ENCODE assay signal across 8 mouse cellular contexts in genomic region chr15:80235535-80235934, GRCm38 (mm10). TPM values are rescaled to one million over a fixed set of nuclear protein-coding genes. Genes with fewer than 3 reads are reported as not detected.
DNase-seq lines count a peak whose midpoint lies in the region; ATAC-seq and TF ChIP-seq lines count a peak whose summit lies in the region.

Gene AC140267.1, plus strand, starts transcription at chr15:80235835.

- no peak for DNase-seq in heart, adult 2 months
- DNase-seq in heart, adult 9 months (ENCODE audit: low spot score in 2 of 2): no peak
- DNase-seq in liver, embryonic 11.5 days (ENCODE audit: low spot score): no peak
- DNase-seq in gastrocnemius, postnatal 36 days: no peak
- DNase-seq in kidney, adult 9 months: no peak

- H3K27me3 ChIP-seq in heart, adult 2 months (ENCODE audit: control insufficient read depth, insufficient read depth, low read length): no peaks in the 10 kb centered on the region
- no peaks in the 10 kb centered on the region for H3K27me3 ChIP-seq in E14TG2a.4 (ENCODE audit: insufficient read depth, low read length)
- H3K27me3 ChIP-seq in heart, embryonic 14.5 days (ENCODE audit: control insufficient read depth, insufficient read depth, low read length): no peaks in the 10 kb centered on the region
- H3K27me3 ChIP-seq in liver, embryonic 11.5 days (replicated peaks; ENCODE audit: control insufficient read depth, insufficient read depth, low read length): no peaks in the 10 kb centered on the region

- peak within 1 kb of the TSS; percentile 70 for H3K4me3 ChIP-seq in heart, adult 2 months
- H3K4me3 ChIP-seq in E14TG2a.4 (replicated peaks; ENCODE audit: low read length): peak within 1 kb of the TSS; percentile 97
- H3K4me3 ChIP-seq in heart, embryonic 14.5 days (ENCODE audit: control insufficient read depth in 1 of 2, insufficient read depth in 1 of 2, low read depth in 1 of 2, low read length in 2 of 2): peak within 1 kb of the TSS; percentile 75 to 83
- H3K4me3 ChIP-seq in liver, embryonic 11.5 days (ENCODE audit: low read depth, low read length): peak within 1 kb of the TSS; percentile 97

- H3K9ac ChIP-seq in heart, adult 2 months (ENCODE audit: low read depth, low read length): no peak within 1 kb of the TSS
- peak within 1 kb of the TSS; percentile 88 for H3K9ac ChIP-seq in heart, embryonic 14.5 days (ENCODE audit: low read length)
- peak within 1 kb of the TSS; percentile 94 for H3K9ac ChIP-seq in liver, embryonic 11.5 days (ENCODE audit: low read depth, low read length)

- H3K36me3 ChIP-seq in heart, adult 2 months (ENCODE audit: control insufficient read depth, insufficient read depth, low read length): peaks cover 8% of the 10 kb centered on the region
- peaks cover 49% of the 10 kb centered on the region for H3K36me3 ChIP-seq in E14TG2a.4 (ENCODE audit: insufficient read depth, low read length)
- peaks cover 43% of the 10 kb centered on the region for H3K36me3 ChIP-seq in heart, embryonic 14.5 days (ENCODE audit: control insufficient read depth, insufficient read depth, low read length)
- peaks cover 24% of the 10 kb centered on the region; the same call in 1 of the 2 replicates for H3K36me3 ChIP-seq in liver, embryonic 11.5 days (ENCODE audit: control insufficient read depth, insufficient read depth, low read length)

- H3K27ac ChIP-seq in heart, adult 2 months: no peak within 1 kb of the TSS; the same call in 1 of the 2 replicates
- H3K27ac ChIP-seq in heart, embryonic 14.5 days (replicated peaks in 1 of 2; ENCODE audit: control insufficient read depth in 1 of 2, insufficient read depth in 1 of 2, low read depth in 2 of 2, low read length in 2 of 2): 0 out of 4 replicates have a peak within 1 kb of the TSS, but pooled peaks of 1 of the 2 experiments have one; percentile 79
- H3K27ac ChIP-seq in liver, embryonic 11.5 days (ENCODE audit: low read depth, low read length): peak within 1 kb of the TSS; percentile 86; the same call in 1 of the 2 replicates

- no peak for TF ChIP-seq POLR2A in heart, adult 2 months (IDR thresholded peaks at IDR 0.05; ENCODE audit: insufficient read depth, low read depth, low read length)

- H3K9me3 ChIP-seq in E14TG2a.4 (ENCODE audit: low read length): no peaks in the 10 kb centered on the region
- no peaks in the 10 kb centered on the region for H3K9me3 ChIP-seq in heart, embryonic 14.5 days (ENCODE audit: control insufficient read depth, low read length)
- H3K9me3 ChIP-seq in liver, embryonic 11.5 days (ENCODE audit: control insufficient read depth, low read length): no peaks in the 10 kb centered on the region

- TF ChIP-seq CTCF in heart, adult 2 months (IDR thresholded peaks at IDR 0.05): no peak
- no peak for TF ChIP-seq CTCF in E14TG2a.4 (conservative IDR thresholded peaks at IDR 0.05; ENCODE audit: low read length)

- TF ChIP-seq EP300 in heart, adult 2 months (IDR thresholded peaks at IDR 0.05; ENCODE audit: insufficient read depth, low read depth, low read length): no peak

- H3K4me1 ChIP-seq in heart, adult 2 months (ENCODE audit: control insufficient read depth, insufficient read depth, low read length): peaks cover 3% of the 10 kb centered on the region; the same call in 1 of the 2 replicates
- peaks cover 58% of the 10 kb centered on the region for H3K4me1 ChIP-seq in E14TG2a.4 (replicated peaks; ENCODE audit: low read depth, low read length)
- H3K4me1 ChIP-seq in heart, embryonic 14.5 days (ENCODE audit: control insufficient read depth in 2 of 2, insufficient read depth in 2 of 2, low read length in 2 of 2): peaks cover 0 to 17% of the 10 kb centered on the region in 2 experiments; a peak in 2 of 4 replicates
- H3K4me1 ChIP-seq in liver, embryonic 11.5 days (replicated peaks; ENCODE audit: control insufficient read depth, insufficient read depth, low read length): peaks cover 18% of the 10 kb centered on the region

- H3K4me2 ChIP-seq in heart, embryonic 14.5 days (ENCODE audit: low read length): peak within 1 kb of the TSS; percentile 84
- peak within 1 kb of the TSS; percentile 87 for H3K4me2 ChIP-seq in liver, embryonic 11.5 days

- H3K79me2 ChIP-seq in heart, adult 2 months (replicated peaks; ENCODE audit: control insufficient read depth, insufficient read depth, low read length): peaks cover 2% of the 10 kb centered on the region; the same call in 1 of the 2 replicates

- WGBS in heart, adult 2 months: 88% methylated on average over 9 of the region's 9 CpGs
- WGBS in heart, embryonic 14.5 days: 78% methylated on average over 9 of the region's 9 CpGs
- WGBS in liver, embryonic 11.5 days: 98% methylated on average over 9 of the region's 9 CpGs

- intact Hi-C loops in heart, adult 2 months (cut with DNase I): no loop called here
- intact Hi-C loops in gastrocnemius, postnatal 36 days (cut with DNase I): loop anchor here (10.0 kb wide), 1 partner anchor 301 kb away; no protein-coding TSS in a partner anchor

- no peak for ATAC-seq in heart, embryonic 14.5 days (ENCODE audit: insufficient number of reproducible peaks, insufficient read depth, low FRiP score, low read depth)
- no peak for ATAC-seq in liver, embryonic 11.5 days (replicated peaks; ENCODE audit: low FRiP score)
- no peak for ATAC-seq in frontal cortex, adult (ENCODE audit: low TSS enrichment)

RNA-seq across cellular contexts. Expression of gene AC140267.1, which starts in this region (rescaled TPM):
- total RNA-seq in heart, adult 2 months (2021): 10 to 100 TPM; 10.3 to 29.5 TPM
- polyA plus RNA-seq in heart, adult 2 months (2012; rRNA removed): not detected in 2 replicates
- polyA plus RNA-seq in heart, embryonic 14.5 days (2014; fragmentation: Nextera tagmentation; extraction: Ambion mirVana): not detected in 2 replicates
- polyA plus RNA-seq in liver, embryonic 11.5 days (2014; fragmentation: Nextera tagmentation; extraction: Ambion mirVana): not detected in 2 replicates
- total RNA-seq in gastrocnemius, postnatal 36 days (2021): 1 to 10 TPM in 1 of 2 experiments, not detected in 1; 3.8 TPM
